Mouse (Mus musculus) macrophage (primary cell): Measurements from ENCODE around the gene Fsd1l. TPM values are rescaled to one million over a fixed set of nuclear protein-coding genes. Genes with fewer than 3 reads are reported as not detected.
A peak's percentile ranks its signal among the peaks of the same experiment; 100 is the strongest.

ENCODE experiments used
- H3K27ac ChIP-seq: fragments of 350-480 bp; formaldehyde crosslinking; 2 replicates; pipeline ENCODE4 v1.9.0; 2021
- H3K36me3 ChIP-seq: fragments of 350-480 bp; formaldehyde crosslinking; 2 replicates; pipeline ENCODE4 v1.9.0; 2021; ENCODE audit errors: inconsistent target
- H3K4me3 ChIP-seq: fragments of 350-480 bp; formaldehyde crosslinking; 2 replicates; pipeline ENCODE4 v1.9.0; 2021; ENCODE audit errors: inconsistent target
- H3K79me2 ChIP-seq: fragments of 350-480 bp; formaldehyde crosslinking; 2 replicates; pipeline ENCODE4 v1.9.0; 2021; ENCODE audit errors: inconsistent target
- whole genome bisulfite sequencing: methylation state at CpG from one replicate; pipeline ENCODE4 v1.1.7; 2026; ENCODE audit warnings: inconsistent platforms; ENCODE audit not compliant: missing documents; 5-methylcytosine and 5-hydroxymethylcytosine counted together
- polyA plus RNA-seq: library from polyadenylated mRNA; stranded (reverse); fragments of 250-400 nt; gene quantifications from 3 replicates; pipeline ENCODE4 v1.2.4, GENCODE M21; 2018; ENCODE audit warnings: inconsistent platforms

Gene Fsd1l
- polyA plus RNA-seq, 1 experiment from 2014 or later: 0.65 TPM

GRCm38 (mm10) chr4:53614576-53615225 is 16.6 kb upstream of the Fsd1l start:
- no peaks in the 10 kb centered on the region for H3K36me3 ChIP-seq
- no peak overlapping the region for H3K27ac ChIP-seq
- H3K79me2 ChIP-seq: no peaks in the 10 kb centered on the region
- H3K4me3 ChIP-seq: no peak overlapping the region
- WGBS: 56% methylated on average over 5 of the region's 5 CpGs

GRCm38 (mm10) chr4:53617968-53618367 is 13.3 kb upstream of the Fsd1l start:
- Histone ChIP-seq H3K79me2 (no peaks in the 10 kb centered on the region), H3K36me3 (no peaks in the 10 kb centered on the region), H3K4me3 (no peak overlapping the region), H3K27ac (no peak overlapping the region)
- 87% methylated on average over 3 of the region's 3 CpGs for WGBS

- WGBS: 91% methylated on average over 6 of the region's 6 CpGs
- Histone ChIP-seq H3K79me2 (no peaks in the 10 kb centered on the region), H3K27ac (no peak overlapping the region), H3K36me3 (no peaks in the 10 kb centered on the region), H3K4me3 (no peak overlapping the region)
These were observed 11.2 kb upstream of the Fsd1l start for GRCm38 (mm10) chr4:53620104-53620503.

DNA sequence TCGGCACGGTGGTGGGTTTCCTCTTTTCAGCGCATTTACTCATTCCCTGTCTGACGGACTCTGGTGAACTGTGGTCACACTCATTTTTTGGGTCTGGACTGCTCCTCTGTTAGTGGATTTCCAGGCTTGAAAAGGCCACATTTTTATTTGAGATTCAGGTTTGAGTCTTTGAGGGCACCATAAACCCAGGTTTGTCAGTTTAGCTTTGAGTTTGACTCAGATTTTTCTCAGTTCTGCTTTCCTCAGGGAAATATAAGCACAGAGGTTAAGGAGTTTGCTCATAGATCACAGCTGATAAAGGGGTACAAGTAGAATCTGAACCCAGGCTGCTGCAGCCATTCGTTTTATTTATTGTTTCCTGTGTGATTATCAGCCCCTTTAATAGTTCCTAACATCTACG is 10.2 kb upstream of the Fsd1l start:
- H3K4me3 ChIP-seq: no peak overlapping the region
- WGBS: 68% methylated on average over 5 of the region's 6 CpGs
- H3K36me3 ChIP-seq: no peaks in the 10 kb centered on the region
- H3K27ac ChIP-seq: no peak overlapping the region
- no peaks in the 10 kb centered on the region for H3K79me2 ChIP-seq

- H3K4me3 ChIP-seq: no peak overlapping the region
- WGBS: 70% methylated on average over 5 of the region's 5 CpGs
- no peaks in the 10 kb centered on the region for H3K36me3 ChIP-seq
- no peak overlapping the region for H3K27ac ChIP-seq
- no peaks in the 10 kb centered on the region for H3K79me2 ChIP-seq
These were observed 9.8 kb upstream of the Fsd1l start for GRCm38 (mm10) chr4:53621490-53621889.

GRCm38 (mm10) chr4:53623711-53624110 is 7.6 kb upstream of the Fsd1l start:
- Histone ChIP-seq H3K4me3 (no peak overlapping the region), H3K79me2 (no peaks in the 10 kb centered on the region), H3K27ac (no peak overlapping the region), H3K36me3 (no peaks in the 10 kb centered on the region)
- WGBS: 92% methylated on average over 1 of the region's 1 CpGs

- 76% methylated on average over 4 of the region's 4 CpGs for WGBS
- no peaks in the 10 kb centered on the region for H3K36me3 ChIP-seq
- H3K27ac ChIP-seq: no peak overlapping the region
- no peak overlapping the region for H3K4me3 ChIP-seq
- no peaks in the 10 kb centered on the region for H3K79me2 ChIP-seq
These were observed 6.5 kb upstream of the Fsd1l start for GRCm38 (mm10) chr4:53624816-53625215.

- WGBS: 86% methylated on average over 3 of the region's 3 CpGs
- Histone ChIP-seq H3K27ac (no peak overlapping the region), H3K36me3 (no peaks in the 10 kb centered on the region), H3K79me2 (no peaks in the 10 kb centered on the region), H3K4me3 (no peak overlapping the region)
These were observed 6.0 kb upstream of the Fsd1l start for GRCm38 (mm10) chr4:53625263-53625662.

DNA sequence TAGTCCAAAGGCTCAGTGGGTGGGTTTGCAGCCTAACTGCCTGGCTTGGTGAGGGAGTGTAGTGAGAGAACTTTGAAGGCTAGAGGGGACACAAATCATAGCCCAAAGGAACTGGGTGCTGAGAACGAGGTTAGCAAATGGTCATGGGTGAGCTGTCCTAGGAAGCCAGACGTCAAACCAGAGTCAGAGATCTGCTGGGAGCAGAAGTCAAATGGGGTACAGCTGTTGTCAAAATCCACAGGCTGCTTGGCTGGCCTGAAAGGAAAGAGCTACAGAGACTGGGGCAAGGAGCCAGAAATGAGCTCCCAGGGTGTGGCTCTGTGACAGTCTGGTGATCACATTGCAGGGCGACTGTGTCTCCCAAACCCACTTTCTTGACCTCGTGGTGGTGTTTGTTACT is 2.3 kb upstream of the Fsd1l start:
- Histone ChIP-seq H3K4me3 (no peak overlapping the region), H3K79me2 (no peaks in the 10 kb centered on the region), H3K36me3 (no peaks in the 10 kb centered on the region), H3K27ac (no peak overlapping the region)
- WGBS: 43% methylated on average over 4 of the region's 4 CpGs

GRCm38 (mm10) chr4:53630963-53631315 is 332 bp upstream of the Fsd1l start:
- no peak overlapping the region for H3K27ac ChIP-seq
- no peak overlapping the region for H3K4me3 ChIP-seq
- 42% methylated on average over 12 of the region's 12 CpGs for WGBS
- no peaks in the 10 kb centered on the region for H3K36me3 ChIP-seq
- no peaks in the 10 kb centered on the region for H3K79me2 ChIP-seq

DNA sequence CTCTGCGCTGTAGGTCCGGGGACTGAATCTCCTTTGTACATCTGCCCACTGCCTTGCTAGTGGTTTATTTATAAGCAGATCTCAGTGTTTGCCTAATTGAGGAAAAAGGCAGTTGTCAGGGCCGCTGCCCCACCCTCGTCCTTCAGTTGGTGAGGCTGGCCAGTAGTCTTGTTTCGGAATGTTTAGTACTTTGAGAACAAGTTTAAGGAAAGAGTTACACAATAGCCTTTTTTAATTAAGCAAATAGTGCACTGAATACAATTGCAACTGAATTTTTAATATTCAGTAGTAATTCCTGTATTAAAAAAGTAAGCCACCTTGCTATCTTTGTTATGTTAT is 709 bp downstream of the Fsd1l start:
- no peaks in the 10 kb centered on the region for H3K79me2 ChIP-seq
- peak overlapping the region; percentile 40 for H3K4me3 ChIP-seq
- no peaks in the 10 kb centered on the region for H3K36me3 ChIP-seq
- WGBS: 4% methylated on average over 5 of the region's 5 CpGs
- H3K27ac ChIP-seq: no peak overlapping the region

- no peaks in the 10 kb centered on the region for H3K36me3 ChIP-seq
- H3K79me2 ChIP-seq: no peaks in the 10 kb centered on the region
- WGBS: 97% methylated on average over 3 of the region's 3 CpGs
- H3K27ac ChIP-seq: no peak overlapping the region
- no peak overlapping the region for H3K4me3 ChIP-seq
These were observed 4.1 kb downstream of the Fsd1l start for GRCm38 (mm10) chr4:53635336-53635735.

DNA sequence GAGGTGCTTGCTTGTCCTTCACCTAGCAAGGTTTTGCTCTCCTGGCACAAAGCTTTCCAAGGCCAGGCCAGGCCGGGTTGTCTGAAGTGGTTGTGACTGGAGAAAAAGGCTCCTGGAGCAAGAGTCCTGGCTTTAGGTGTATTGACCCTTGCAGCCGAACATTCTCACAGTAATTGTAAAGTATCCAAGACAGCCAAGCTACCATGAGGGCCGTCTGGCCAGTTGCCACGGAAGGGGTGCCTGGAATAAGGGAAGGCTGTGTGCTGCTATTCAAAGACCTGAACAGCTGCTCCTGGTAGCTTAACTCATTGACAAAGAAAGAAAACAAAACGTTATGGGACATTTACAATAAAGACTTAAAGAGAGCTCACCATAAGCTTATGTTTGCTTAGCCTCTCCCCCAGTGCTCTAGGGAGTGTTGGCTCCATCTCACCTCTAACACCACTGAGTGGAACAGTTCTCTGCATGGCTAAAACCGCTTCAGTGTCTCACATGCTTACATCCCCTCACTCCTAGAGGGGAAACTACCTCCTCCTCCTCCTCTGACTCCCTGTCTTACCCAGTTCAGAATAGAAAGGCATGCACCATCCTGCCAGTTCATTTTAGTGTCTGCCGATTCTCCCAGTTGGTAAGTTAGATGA is 6.1 kb downstream of the Fsd1l start:
- no peak overlapping the region for H3K27ac ChIP-seq
- H3K36me3 ChIP-seq: no peaks in the 10 kb centered on the region
- H3K4me3 ChIP-seq: no peak overlapping the region
- 94% methylated on average over 7 of the region's 7 CpGs for WGBS
- H3K79me2 ChIP-seq: no peaks in the 10 kb centered on the region

DNA sequence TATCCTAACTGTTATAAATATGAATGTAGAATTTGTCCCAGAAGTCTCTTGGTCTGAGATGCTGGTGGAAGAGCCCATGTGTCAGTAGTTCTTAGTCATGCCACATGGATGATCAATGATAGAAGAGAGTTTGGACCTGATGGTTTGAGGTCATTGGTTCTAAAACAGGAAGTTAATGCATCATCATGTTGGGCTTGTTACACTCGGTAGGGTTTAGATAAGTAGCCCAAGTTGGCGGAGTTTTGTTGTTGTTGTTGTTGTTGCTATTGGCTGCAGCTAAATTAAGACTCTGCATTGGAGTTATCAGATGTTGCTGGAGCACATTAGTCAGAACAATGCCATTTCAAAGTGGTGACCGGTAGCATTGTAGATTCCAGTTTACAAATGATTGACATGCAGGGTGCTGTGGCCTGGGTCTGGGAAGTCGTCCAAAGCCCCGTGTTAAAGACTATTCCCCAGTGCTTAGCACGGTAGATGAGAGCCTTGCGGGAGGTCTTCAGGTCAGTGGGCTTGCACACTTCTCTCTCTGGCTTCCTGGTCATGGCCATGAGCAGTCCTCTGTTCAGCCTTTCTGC is 7.4 kb downstream of the Fsd1l start:
- Histone ChIP-seq H3K27ac (no peak overlapping the region), H3K79me2 (no peaks in the 10 kb centered on the region), H3K4me3 (no peak overlapping the region), H3K36me3 (no peaks in the 10 kb centered on the region)
- WGBS: 62% methylated on average over 7 of the region's 7 CpGs

DNA sequence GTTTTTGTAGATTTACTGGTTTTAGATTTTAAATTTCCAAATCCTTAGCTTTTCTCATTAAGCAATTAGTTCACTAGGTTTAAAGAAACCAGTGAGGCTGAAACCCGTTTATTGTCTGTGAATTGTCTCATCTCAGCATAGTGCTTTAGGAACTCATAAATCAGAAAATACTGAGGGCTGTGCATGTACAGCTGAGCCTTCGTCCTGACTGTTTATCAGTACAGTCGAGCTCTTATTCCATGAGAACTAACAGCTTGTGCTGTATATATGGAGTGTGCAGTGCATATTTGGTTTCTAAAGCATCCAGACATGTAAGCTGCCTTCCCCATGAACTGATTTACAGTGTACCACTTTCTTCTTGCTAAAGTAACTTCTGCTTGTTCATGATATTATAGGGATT is 26.8 kb downstream of the Fsd1l start:
- WGBS: 90% methylated on average over 3 of the region's 3 CpGs
- Histone ChIP-seq H3K4me3 (no peak overlapping the region), H3K27ac (no peak overlapping the region), H3K36me3 (no peaks in the 10 kb centered on the region), H3K79me2 (no peaks in the 10 kb centered on the region)

DNA sequence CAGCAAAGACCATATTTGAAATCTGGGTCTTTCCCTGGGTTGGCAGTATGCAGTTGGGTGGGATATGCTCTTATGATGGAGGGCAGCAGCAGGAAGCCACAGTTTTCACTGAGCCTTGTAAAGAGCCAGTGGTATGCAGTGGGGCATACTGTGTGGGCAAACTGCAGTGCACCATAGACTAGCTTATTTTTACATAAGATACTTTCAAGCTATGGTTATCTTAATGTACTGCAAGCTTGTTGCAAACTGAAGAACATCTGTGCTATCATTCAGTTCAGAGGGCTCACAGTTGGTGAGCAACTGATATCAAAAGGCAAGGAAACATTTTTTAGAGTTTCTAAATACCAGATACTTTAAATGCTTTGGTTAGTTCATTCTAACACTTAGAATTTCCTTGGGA is 29.4 kb downstream of the Fsd1l start:
- Histone ChIP-seq H3K36me3 (no peaks in the 10 kb centered on the region), H3K4me3 (no peak overlapping the region), H3K27ac (no peak overlapping the region), H3K79me2 (no peaks in the 10 kb centered on the region)
